Mouse (Mus musculus): ENCODE data around the gene Papss2.
A peak's percentile ranks its signal among the peaks of the same experiment; 100 is the strongest.

- no peak for TF ChIP-seq POLR2A (IDR thresholded peaks at IDR 0.05; ENCODE audit: borderline replicate concordance, insufficient read depth, low read length)
- peak; percentile 97 for TF ChIP-seq CTCF (IDR thresholded peaks at IDR 0.05; ENCODE audit: borderline replicate concordance, insufficient read depth, low read depth, low read length)
Measured at GRCm38 (mm10) chr19:32715201-32715600, 119.6 kb downstream of the Papss2 start.

Measured in cerebellum, adult 2 months (tissue).